Mouse (Mus musculus) MEL (cell line): Measurements from ENCODE around the gene Kcng3. TPM values are rescaled to one million over a fixed set of nuclear protein-coding genes. Genes with fewer than 3 reads are reported as not detected.
A peak's percentile ranks its signal among the peaks of the same experiment; 100 is the strongest.

Source experiments
- DNase-seq: peaks from one replicate; pipeline ENCODE4 v3.0.0; 2011; ENCODE audit warnings: low read depth, low spot score
- H3K27ac ChIP-seq: 2 replicates; pipeline ENCODE4 v1.5.1; 2012; ENCODE audit warnings: low read depth, mild to moderate bottlenecking, control low read depth, low read length, moderate library complexity; ENCODE audit not compliant: control insufficient read depth
- H3K27me3 ChIP-seq, 2 experiments: fragments of 150-350 bp in 1 of 2; sonication (generic) in 1 of 2; 2 replicates each; pipeline ENCODE4 v1.6.1; 2012; ENCODE audit warnings: low read length in 2 of 2, mild to moderate bottlenecking in 2 of 2, improper control_type of control experiment in 1 of 2, moderate library complexity in 1 of 2; ENCODE audit not compliant: insufficient read depth in 2 of 2, control insufficient read depth in 1 of 2
- H3K36me3 ChIP-seq, 2 experiments: 2 replicates each; pipeline ENCODE4 v1.6.1; 2012 to 2014; ENCODE audit warnings: low read length in 2 of 2, improper control_type of control experiment in 1 of 2, inconsistent platforms in 1 of 2, mild to moderate bottlenecking in 1 of 2; ENCODE audit not compliant: insufficient read depth in 2 of 2, control insufficient read depth in 1 of 2
- H3K4me1 ChIP-seq, 2 experiments: fragments of 150-350 bp in 1 of 2; sonication (generic) in 1 of 2; 2 replicates each; pipeline ENCODE4 v1.6.1; 2012; ENCODE audit warnings: low read length in 2 of 2, improper control_type of control experiment in 1 of 2, mild to moderate bottlenecking in 1 of 2; ENCODE audit not compliant: insufficient read depth in 2 of 2, control insufficient read depth in 1 of 2
- H3K4me3 ChIP-seq, 2 experiments: fragments of 150-350 bp in 1 of 2; sonication (generic) in 1 of 2; 2 replicates each; pipeline ENCODE4 v1.5.1; 2012; ENCODE audit warnings: low read depth in 2 of 2, low read length in 2 of 2, mild to moderate bottlenecking in 2 of 2, moderate library complexity in 2 of 2, control low read depth in 1 of 2, improper control_type of control experiment in 1 of 2; ENCODE audit not compliant: control insufficient read depth in 1 of 2, insufficient read depth in 1 of 2
- H3K79me2 ChIP-seq: 2 replicates; pipeline ENCODE4 v1.6.1; 2012; ENCODE audit warnings: mild to moderate bottlenecking, low read length, moderate library complexity; ENCODE audit not compliant: control insufficient read depth, poor library complexity, insufficient read depth
- H3K9ac ChIP-seq: 2 replicates; pipeline ENCODE4 v1.6.1; 2012; ENCODE audit warnings: low read depth, mild to moderate bottlenecking, control low read depth, low read length, moderate library complexity; ENCODE audit not compliant: control insufficient read depth, poor library complexity, severe bottlenecking
- H3K9me3 ChIP-seq: fragments of 150-350 bp; sonication (generic); replicated peaks from 2 replicates; pipeline ENCODE4 v1.6.1; 2012; ENCODE audit warnings: mild to moderate bottlenecking, low read length, improper control_type of control experiment, moderate library complexity; ENCODE audit not compliant: insufficient read depth
- BHLHE40 ChIP-seq: IDR thresholded peaks from 2 replicates; pipeline ENCODE4 v1.6.1; 2012; ENCODE audit warnings: low read depth, mild to moderate bottlenecking, inconsistent platforms, low read length, improper control_type of control experiment, borderline replicate concordance
- CHD1 ChIP-seq: IDR thresholded peaks from 2 replicates; pipeline ENCODE4 v1.6.1; 2012; ENCODE audit warnings: low read depth, mild to moderate bottlenecking, inconsistent platforms, low read length, improper control_type of control experiment
- CHD2 ChIP-seq: IDR thresholded peaks from 2 replicates; pipeline ENCODE4 v1.6.1; 2011; ENCODE audit warnings: low read length, improper control_type of control experiment
- CTCF ChIP-seq, 3 experiments: IDR thresholded peaks in 2 of 3; conservative IDR thresholded peaks in 1 of 3; 2 replicates each; pipeline ENCODE4 v1.5.1; 2011 to 2012; ENCODE audit warnings: low read length in 3 of 3, low read depth in 2 of 3, mild to moderate bottlenecking in 2 of 3, improper control_type of control experiment in 1 of 3, inconsistent platforms in 1 of 3, mixed read lengths in 1 of 3, moderate library complexity in 1 of 3; ENCODE audit not compliant: control insufficient read depth in 1 of 3, insufficient read depth in 1 of 3, poor library complexity in 1 of 3, severe bottlenecking in 1 of 3
- GATA1 ChIP-seq: IDR thresholded peaks from 2 replicates; pipeline ENCODE4 v1.6.1; 2011; ENCODE audit warnings: low read depth, low read length, improper control_type of control experiment
- JUND ChIP-seq: IDR thresholded peaks from 2 replicates; pipeline ENCODE4 v1.6.1; 2011; ENCODE audit warnings: low read depth, mild to moderate bottlenecking, improper control_type of control experiment, low read length
- MAFK ChIP-seq: IDR thresholded peaks from 2 replicates; pipeline ENCODE4 v1.6.1; 2011; ENCODE audit warnings: low read depth, mild to moderate bottlenecking, low read length, improper control_type of control experiment, borderline replicate concordance
- MYB ChIP-seq: IDR thresholded peaks from 2 replicates; pipeline ENCODE4 v1.6.1; 2011; ENCODE audit warnings: mild to moderate bottlenecking, low read depth, low read length, improper control_type of control experiment
- NELFE ChIP-seq: IDR thresholded peaks from 2 replicates; pipeline ENCODE4 v1.6.1; 2011; ENCODE audit warnings: low read depth, low read length, improper control_type of control experiment
- NRF1 ChIP-seq: IDR thresholded peaks from 2 replicates; pipeline ENCODE4 v1.6.1; 2014; ENCODE audit warnings: low read depth, mild to moderate bottlenecking, inconsistent platforms, low read length, improper control_type of control experiment, moderate library complexity; ENCODE audit not compliant: poor library complexity, insufficient read depth, severe bottlenecking
- POLR2AphosphoS2 ChIP-seq: IDR thresholded peaks from 2 replicates; pipeline ENCODE4 v1.6.1; 2011; ENCODE audit warnings: low read length, improper control_type of control experiment
- POLR2AphosphoS5 ChIP-seq: IDR thresholded peaks from 2 replicates; pipeline ENCODE4 v1.6.1; 2012; ENCODE audit warnings: low read depth, borderline replicate concordance, mild to moderate bottlenecking, inconsistent platforms, low read length, moderate library complexity, mixed read lengths
- RAD21 ChIP-seq: IDR thresholded peaks from 2 replicates; pipeline ENCODE4 v1.6.1; 2011; ENCODE audit warnings: mild to moderate bottlenecking, low read depth, low read length, improper control_type of control experiment
- RCOR1 ChIP-seq: IDR thresholded peaks from 2 replicates; pipeline ENCODE4 v1.6.1; 2012; ENCODE audit warnings: low read depth, mild to moderate bottlenecking, inconsistent platforms, low read length, improper control_type of control experiment
- SIN3A ChIP-seq: IDR thresholded peaks from 2 replicates; pipeline ENCODE4 v1.6.1; 2012; ENCODE audit warnings: low read length, improper control_type of control experiment, inconsistent platforms
- SMC3 ChIP-seq: IDR thresholded peaks from 2 replicates; pipeline ENCODE4 v1.6.1; 2011; ENCODE audit warnings: low read depth, low read length, improper control_type of control experiment
- TBP ChIP-seq: IDR thresholded peaks from 2 replicates; pipeline ENCODE4 v1.8.0; 2011; ENCODE audit warnings: low read depth, low read length, improper control_type of control experiment
- TCF12 ChIP-seq: IDR thresholded peaks from 2 replicates; pipeline ENCODE4 v1.6.1; 2014; ENCODE audit warnings: low read depth, mild to moderate bottlenecking, inconsistent platforms, low read length, improper control_type of control experiment, moderate library complexity
- UBTF ChIP-seq: IDR thresholded peaks from 2 replicates; pipeline ENCODE4 v1.6.1; 2012; ENCODE audit warnings: low read depth, mild to moderate bottlenecking, inconsistent platforms, low read length, improper control_type of control experiment, moderate library complexity, borderline replicate concordance; ENCODE audit not compliant: insufficient read depth
- ZC3H11A ChIP-seq: IDR thresholded peaks from 2 replicates; pipeline ENCODE4 v1.6.1; 2012; ENCODE audit warnings: low read depth, mild to moderate bottlenecking, inconsistent platforms, low read length, improper control_type of control experiment
- polyA plus RNA-seq, 2 experiments: library from polyadenylated mRNA; stranded (reverse) in 1 of 2; unstranded in 1 of 2; fragments of >175 nt in 1 of 2; fragments of >200 nt in 1 of 2; gene quantifications; 2 replicates each; pipeline versions ENCODE4 v1.2.1 to v1.2.4; 2012; ENCODE audit warnings: low replicate concordance in 2 of 2, low read depth in 1 of 2; ENCODE audit not compliant: insufficient read length in 2 of 2, insufficient read depth in 1 of 2, missing spikeins in 1 of 2
- total RNA-seq: library from RNA; depleted of rRNA; stranded (reverse); fragments of 300-350 nt; gene quantifications from 2 replicates; pipeline ENCODE4 v1.2.3, GENCODE M21; 2012

The Kcng3 gene
- total and polyA plus RNA-seq, 3 experiments = not detected

GRCm38 (mm10) chr17:83645226-83645808 lies 13.6 kb upstream of the Kcng3 start (continued):
- no peak for TF ChIP-seq POLR2AphosphoS5
- no peak for TF ChIP-seq SIN3A
- TF ChIP-seq BHLHE40 = peak; percentile 18; the same call in 1 of the 2 replicates

DNA sequence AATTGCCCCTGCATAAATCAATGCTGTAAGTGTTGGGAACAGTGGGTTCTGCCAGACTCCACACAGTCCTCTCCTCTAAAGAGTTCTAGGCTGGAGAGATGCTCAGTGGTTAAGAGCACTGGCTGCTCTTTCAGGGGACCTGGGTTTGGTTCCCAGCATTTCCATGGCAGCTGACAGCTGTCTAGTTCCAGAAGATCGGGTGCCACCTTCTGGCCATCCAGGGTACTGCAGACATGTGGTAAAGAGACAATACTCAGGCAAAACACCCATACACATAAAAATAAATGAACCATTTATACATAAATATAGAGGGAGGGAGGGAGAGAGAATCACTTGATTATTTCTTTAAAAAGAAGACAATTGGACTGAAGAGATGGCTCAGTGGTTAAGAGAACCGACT lies 5.7 kb upstream of the Kcng3 start:
- no peak overlapping the region for H3K27ac ChIP-seq
- H3K36me3 ChIP-seq = no peaks in the 10 kb centered on the region
- DNase-seq = peak; percentile 77
- H3K4me1 ChIP-seq = no peaks in the 10 kb centered on the region
- H3K9ac ChIP-seq = no peak overlapping the region
- H3K79me2 ChIP-seq = no peaks in the 10 kb centered on the region
- H3K9me3 ChIP-seq = no peaks in the 10 kb centered on the region
- no peaks in the 10 kb centered on the region for H3K27me3 ChIP-seq
- TF ChIP-seq ZC3H11A (peak; percentile 54), TBP (no peak), SMC3 (peak; percentile 90), POLR2AphosphoS2 (no peak), MAFK (no peak), CTCF (IDR thresholded peaks at IDR 0.05 in 2 of 3, conservative IDR thresholded peaks at IDR 0.05 in 1 of 3; ENCODE audit: control insufficient read depth in 1 of 3, insufficient read depth in 1 of 3, low read depth in 2 of 3, low read length in 3 of 3, poor library complexity in 1 of 3, severe bottlenecking in 1 of 3) (peak; percentile 76 to 83 (median 80)), RAD21 (peak; percentile 71)
- H3K4me3 ChIP-seq = no peak overlapping the region

DNA sequence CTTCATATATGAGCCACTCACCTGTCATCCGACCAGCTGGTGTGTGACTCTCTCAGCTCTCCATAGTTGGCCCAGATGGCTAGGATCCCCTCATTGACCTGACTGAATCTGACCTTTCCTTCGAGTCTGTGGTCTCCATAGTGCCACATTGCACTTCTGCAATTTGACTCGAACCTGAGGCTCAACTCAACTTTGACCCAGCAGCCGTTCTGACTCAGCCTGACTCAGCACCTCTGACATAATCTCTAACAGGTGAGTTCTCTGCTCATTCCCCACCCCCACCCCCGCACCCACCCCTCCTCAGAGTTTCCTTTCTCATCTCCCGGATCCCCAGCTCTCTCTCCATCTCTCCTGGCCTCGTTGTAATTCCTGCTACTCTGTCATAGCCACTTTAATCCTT lies 4.7 kb upstream of the Kcng3 start:
- H3K9ac ChIP-seq = no peak overlapping the region
- H3K36me3 ChIP-seq = no peaks in the 10 kb centered on the region
- no peaks in the 10 kb centered on the region for H3K4me1 ChIP-seq
- H3K79me2 ChIP-seq = no peaks in the 10 kb centered on the region
- H3K27ac ChIP-seq = no peak overlapping the region
- H3K27me3 ChIP-seq = no peaks in the 10 kb centered on the region; a peak in 1 of 4 replicates
- no peak for TF ChIP-seq SMC3
- no peak for TF ChIP-seq CHD2
- no peak for TF ChIP-seq NRF1
- no peak for TF ChIP-seq MYB
- TF ChIP-seq NELFE = no peak
- no peak for TF ChIP-seq CHD1
- TF ChIP-seq TCF12 = no peak
- no peak for TF ChIP-seq RCOR1
- no peak for TF ChIP-seq GATA1
- TF ChIP-seq UBTF = no peak
- no peak for TF ChIP-seq JUND
- no peak for DNase-seq
- H3K9me3 ChIP-seq = no peaks in the 10 kb centered on the region
- H3K4me3 ChIP-seq = no peak overlapping the region
